Comparison of ENCODE assay signal across 22 mouse cellular contexts in the genomic region with DNA sequence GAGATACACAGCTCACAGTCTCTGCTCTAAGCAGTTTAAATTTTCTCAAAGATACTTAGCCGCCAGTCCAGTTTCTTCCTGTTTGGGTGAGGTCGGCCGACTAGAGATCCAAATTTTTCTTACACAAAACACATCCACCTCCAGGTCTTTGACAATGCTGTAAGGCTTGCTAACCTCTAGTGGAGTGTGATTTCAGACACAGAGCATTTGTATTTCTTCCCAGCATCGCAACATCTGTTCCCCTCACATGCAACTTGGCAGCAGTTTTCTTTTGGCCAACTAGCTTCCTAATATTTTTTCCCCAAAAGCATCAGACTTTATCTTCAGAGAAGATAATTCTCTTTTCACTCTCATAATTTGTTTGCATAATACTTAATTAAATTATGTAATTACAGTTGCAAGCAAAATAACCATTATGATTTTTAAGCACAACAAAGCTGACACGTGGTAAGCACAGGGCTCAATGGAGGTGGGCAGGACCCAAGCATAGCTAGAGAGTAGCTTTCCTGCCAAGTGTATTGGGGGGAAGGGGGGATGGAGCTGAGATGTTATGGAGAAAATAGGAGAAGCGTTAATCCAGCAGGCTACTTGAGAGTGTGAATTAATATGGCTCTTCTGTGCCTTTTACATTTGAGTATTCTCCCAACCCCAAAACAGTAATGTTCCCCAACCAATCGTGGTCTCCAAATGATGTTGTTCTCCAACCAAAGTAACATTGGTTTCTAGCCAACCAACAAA.
DNase-seq lines count a peak whose midpoint lies in the region; ATAC-seq and TF ChIP-seq lines count a peak whose summit lies in the region.
"Had no signal": no experiment of that assay in that cellular context is flagged by ENCODE, and none has a peak within 500 bp of the region (broad histone marks: within the 10 kb centered on the region; RNA-seq: fewer than 3 reads in every experiment).

No protein-coding gene starts in this region.

- no peak overlapping the region for H3K27ac ChIP-seq in cerebellum, adult 2 months (ENCODE audit: insufficient read depth, low read length)
- no peak overlapping the region for H3K27ac ChIP-seq in lung, embryonic 15.5 days
- H3K27ac ChIP-seq in midbrain, postnatal 0 days (ENCODE audit: low read depth, low read length): no peak overlapping the region
- no peak overlapping the region for H3K27ac ChIP-seq in midbrain, embryonic 14.5 days (replicated peaks; ENCODE audit: low read depth, low read length)
- H3K27ac ChIP-seq: hindbrain, embryonic 13.5 days; limb, embryonic 12.5 days; midbrain, embryonic 12.5 days had no signal

- no peak for TF ChIP-seq POLR2A in cerebellum, adult 2 months (IDR thresholded peaks at IDR 0.05; ENCODE audit: borderline replicate concordance, insufficient read depth, low read length)

- no peak overlapping the region for H3K4me3 ChIP-seq in cerebellum, adult 2 months (replicated peaks; ENCODE audit: insufficient read depth, low read depth, low read length)
- H3K4me3 ChIP-seq in lung, embryonic 15.5 days: no peak overlapping the region
- no peak overlapping the region for H3K4me3 ChIP-seq in midbrain, postnatal 0 days (ENCODE audit: low read depth, low read length)
- no peak overlapping the region for H3K4me3 ChIP-seq in midbrain, embryonic 14.5 days (replicated peaks; ENCODE audit: low read depth, low read length)
- H3K4me3 ChIP-seq: hindbrain, embryonic 13.5 days; limb, embryonic 12.5 days; midbrain, embryonic 12.5 days had no signal

- no peak overlapping the region for H3K9ac ChIP-seq in lung, embryonic 15.5 days
- no peak overlapping the region for H3K9ac ChIP-seq in midbrain, postnatal 0 days (replicated peaks; ENCODE audit: low read length, poor library complexity, severe bottlenecking)
- no peak overlapping the region for H3K9ac ChIP-seq in midbrain, embryonic 14.5 days (replicated peaks; ENCODE audit: low read length)
- H3K9ac ChIP-seq: hindbrain, embryonic 13.5 days; limb, embryonic 12.5 days; midbrain, embryonic 12.5 days had no signal

- H3K9me3 ChIP-seq in lung, embryonic 15.5 days: no peaks in the 10 kb centered on the region
- H3K9me3 ChIP-seq in midbrain, postnatal 0 days (ENCODE audit: low read length): 0 out of 2 replicates have a peak, but pooled peaks cover 4% of the 10 kb centered on the region
- no peaks in the 10 kb centered on the region for H3K9me3 ChIP-seq in midbrain, embryonic 14.5 days (ENCODE audit: control insufficient read depth, low read length)
- H3K9me3 ChIP-seq: hindbrain, embryonic 13.5 days; limb, embryonic 12.5 days; midbrain, embryonic 12.5 days had no signal

- intact Hi-C loops in heart, postnatal 10 days (cut with DNase I): no loop called here

- ATAC-seq in lung, embryonic 15.5 days (ENCODE audit: borderline replicate concordance, extremely low read depth, low FRiP score, low TSS enrichment): peak; percentile 81; the same call in 1 of the 2 replicates
- ATAC-seq in midbrain, postnatal 0 days (ENCODE audit: low FRiP score): no peak
- no peak for ATAC-seq in midbrain, embryonic 14.5 days (ENCODE audit: low FRiP score, low TSS enrichment)
- ATAC-seq: forebrain, embryonic 16.5 days; intestine, postnatal 0 days had no signal

- H3K4me2 ChIP-seq in lung, embryonic 15.5 days: no peak overlapping the region
- no peak overlapping the region for H3K4me2 ChIP-seq in midbrain, postnatal 0 days (ENCODE audit: low read depth, low read length, poor library complexity, severe bottlenecking)
- H3K4me2 ChIP-seq in midbrain, embryonic 14.5 days (ENCODE audit: low read length): no peak overlapping the region
- H3K4me2 ChIP-seq: hindbrain, embryonic 13.5 days; limb, embryonic 12.5 days; liver, embryonic 11.5 days; midbrain, embryonic 12.5 days had no signal

- no peaks in the 10 kb centered on the region for H3K36me3 ChIP-seq in lung, embryonic 15.5 days
- no peaks in the 10 kb centered on the region for H3K36me3 ChIP-seq in midbrain, postnatal 0 days (ENCODE audit: insufficient read depth, low read length)
- H3K36me3 ChIP-seq in midbrain, embryonic 14.5 days (ENCODE audit: control insufficient read depth, insufficient read depth, low read length): no peaks in the 10 kb centered on the region
- H3K36me3 ChIP-seq: G1E; hindbrain, embryonic 13.5 days; limb, embryonic 12.5 days; midbrain, embryonic 12.5 days had no signal

- no peaks in the 10 kb centered on the region for H3K4me1 ChIP-seq in cerebellum, adult 2 months (ENCODE audit: control insufficient read depth, insufficient read depth, low read length)
- peaks cover 4% of the 10 kb centered on the region; the same call in 1 of the 2 replicates for H3K4me1 ChIP-seq in lung, embryonic 15.5 days
- H3K4me1 ChIP-seq in midbrain, postnatal 0 days (ENCODE audit: insufficient read depth, low read length): no peaks in the 10 kb centered on the region
- H3K4me1 ChIP-seq in midbrain, embryonic 14.5 days (ENCODE audit: control insufficient read depth, insufficient read depth, low read length): no peaks in the 10 kb centered on the region
- H3K4me1 ChIP-seq: midbrain, embryonic 12.5 days had no signal

- peak; percentile 31 to 32 for DNase-seq in cerebellum, postnatal 14 days
- no peak for DNase-seq in cerebellum, adult 2 months
- DNase-seq in heart, postnatal 10 days: peak; percentile 13 to 15
- no peak for DNase-seq in heart, adult 18-20 months
- DNase-seq in lung, postnatal 4 days: no peak
- DNase-seq in midbrain, postnatal 0 days (ENCODE audit: low spot score): peak; percentile 50
- DNase-seq in midbrain, embryonic 14.5 days: no peak
- DNase-seq: adrenal gland, adult 8-10 months; cerebellum, adult 11 months; cerebellum, adult 9-11 months; heart, postnatal 36 days; kidney, adult 9 months; kidney, postnatal 10 days; layer of hippocampus, postnatal 36 days had no signal

- TF ChIP-seq CTCF in cerebellum, adult 2 months (IDR thresholded peaks at IDR 0.05; ENCODE audit: borderline replicate concordance, insufficient read depth, low read depth, low read length): no peak
- no peak for TF ChIP-seq CTCF in midbrain, postnatal 0 days (IDR thresholded peaks at IDR 0.05)

- WGBS in cerebellum, adult 2 months: 32% methylated on average over 7 of the region's 7 CpGs
- 39% methylated on average over 7 of the region's 7 CpGs for WGBS in lung, embryonic 15.5 days
- WGBS in midbrain, postnatal 0 days: 78% methylated on average over 7 of the region's 7 CpGs
- 88% methylated on average over 7 of the region's 7 CpGs for WGBS in midbrain, embryonic 14.5 days

- no peaks in the 10 kb centered on the region for H3K27me3 ChIP-seq in cerebellum, adult 2 months (ENCODE audit: control insufficient read depth, insufficient read depth, low read length)
- no peaks in the 10 kb centered on the region for H3K27me3 ChIP-seq in lung, embryonic 15.5 days
- no peaks in the 10 kb centered on the region for H3K27me3 ChIP-seq in midbrain, postnatal 0 days (ENCODE audit: insufficient read depth, low read length)
- no peaks in the 10 kb centered on the region for H3K27me3 ChIP-seq in midbrain, embryonic 14.5 days (ENCODE audit: control insufficient read depth, insufficient read depth, low read length)
- H3K27me3 ChIP-seq: hindbrain, embryonic 13.5 days; limb, embryonic 12.5 days; midbrain, embryonic 12.5 days had no signal

Comparison
In these comparisons a context has a peak if more than half of its experiments do, and no peak if none do; other contexts are left out.
1. DNase-seq: peak in cerebellum, postnatal 14 days (2 of 2), heart, postnatal 10 days (2 of 2) and midbrain, postnatal 0 days (single experiment); none in cerebellum, adult 2 months (0 of 2), heart, adult 18-20 months (0 of 2), lung, postnatal 4 days (0 of 2) and midbrain, embryonic 14.5 days (single experiment).